Mouse (Mus musculus) testis, adult 2 months (tissue): Measurements from ENCODE around the gene Psmg1. TPM values are rescaled to one million over a fixed set of nuclear protein-coding genes. Genes with fewer than 3 reads are reported as not detected.

Experiments
- H3K27ac ChIP-seq: fragments of 200-500 bp; 2 replicates; pipeline ENCODE4 v1.5.1; 2012; ENCODE audit warnings: low read depth, low read length; ENCODE audit not compliant: control insufficient read depth, insufficient read depth
- H3K27me3 ChIP-seq: fragments of 200-500 bp; 2 replicates; pipeline ENCODE4 v1.6.1; 2012; ENCODE audit warnings: mild to moderate bottlenecking, low read length, moderate library complexity; ENCODE audit not compliant: control insufficient read depth, insufficient read depth
- H3K36me3 ChIP-seq: fragments of 200-500 bp; 2 replicates; pipeline ENCODE4 v1.6.1; 2012; ENCODE audit warnings: mild to moderate bottlenecking, low read length; ENCODE audit not compliant: control insufficient read depth, insufficient read depth
- H3K4me1 ChIP-seq: fragments of 200-500 bp; 2 replicates; pipeline ENCODE4 v1.6.1; 2012; ENCODE audit warnings: low read length; ENCODE audit not compliant: control insufficient read depth, insufficient read depth
- H3K4me3 ChIP-seq: fragments of 200-500 bp; 2 replicates; pipeline ENCODE4 v1.5.1; 2012; ENCODE audit warnings: low read depth, mild to moderate bottlenecking, low read length, moderate library complexity, mixed read lengths; ENCODE audit not compliant: control insufficient read depth
- CTCF ChIP-seq: fragments of 200-500 bp; IDR thresholded peaks from 2 replicates; pipeline ENCODE4 v1.5.1; 2012; ENCODE audit warnings: low read depth, mild to moderate bottlenecking, inconsistent platforms, low read length, moderate library complexity; ENCODE audit not compliant: control insufficient read depth, insufficient read depth, insufficient replicate concordance
- POLR2A ChIP-seq: fragments of 200-500 bp; IDR thresholded peaks from 2 replicates; pipeline ENCODE4 v1.6.1; 2012; ENCODE audit warnings: low read depth, mild to moderate bottlenecking, inconsistent platforms, low read length, moderate library complexity; ENCODE audit not compliant: control insufficient read depth
- polyA plus RNA-seq: library from polyadenylated mRNA; depleted of rRNA; stranded (reverse); fragments of >200 nt; gene quantifications from 2 replicates; pipeline ENCODE4 v1.2.3, GENCODE M21; 2012; rRNA removed

Psmg1 gene
- polyA plus RNA-seq, result 24.7 and 26.5 TPM in 2 replicates

GRCm38 (mm10) chr16:95990462-95991121, at the start of gene Psmg1:
Gene Psmg1 (minus strand): TSS chr16:95990960.
- TF ChIP-seq CTCF (no peak), POLR2A (peak; percentile 95)
- no peaks in the 10 kb centered on the region; the same call in 1 of the 2 replicates for H3K36me3 ChIP-seq

GRCm38 (mm10) chr16:96039538-96039937, 48.8 kb upstream of the Psmg1 start:
- H3K27me3 ChIP-seq, result no peaks in the 10 kb centered on the region
- peaks cover 6% of the 10 kb centered on the region; the same call in 1 of the 2 replicates for H3K36me3 ChIP-seq
- H3K4me1 ChIP-seq, result no peaks in the 10 kb centered on the region
- no peak overlapping the region for H3K27ac ChIP-seq
- H3K4me3 ChIP-seq, result no peak overlapping the region
- TF ChIP-seq CTCF (no peak), POLR2A (no peak)

More at GRCm38 (mm10) chr16:95990462-95991121, at the start of gene Psmg1:
- Histone ChIP-seq H3K4me1 (peaks cover 4% of the 10 kb centered on the region; the same call in 1 of the 2 replicates), H3K27ac (peak within 1 kb of the TSS; percentile 83), H3K4me3 (peak within 1 kb of the TSS; percentile 98), H3K27me3 (no peaks in the 10 kb centered on the region)

- H3K27me3 ChIP-seq, result no peaks in the 10 kb centered on the region
- no peak overlapping the region for H3K27ac ChIP-seq
- peaks cover 1% of the 10 kb centered on the region for H3K36me3 ChIP-seq
- no peaks in the 10 kb centered on the region for H3K4me1 ChIP-seq
- H3K4me3 ChIP-seq, result no peak overlapping the region
- no peak for TF ChIP-seq POLR2A
- TF ChIP-seq CTCF, result no peak
Observed at GRCm38 (mm10) chr16:96034473-96034872, 43.7 kb upstream of the Psmg1 start.

GRCm38 (mm10) chr16:96032368-96033043, 41.7 kb upstream of the Psmg1 start:
- no peaks in the 10 kb centered on the region for H3K4me1 ChIP-seq
- H3K36me3 ChIP-seq, result peaks cover 3% of the 10 kb centered on the region
- TF ChIP-seq CTCF (no peak), POLR2A (no peak)
- H3K27ac ChIP-seq, result no peak overlapping the region
- no peak overlapping the region for H3K4me3 ChIP-seq
- no peaks in the 10 kb centered on the region for H3K27me3 ChIP-seq

GRCm38 (mm10) chr16:96030476-96031102, 39.8 kb upstream of the Psmg1 start:
- no peaks in the 10 kb centered on the region for H3K4me1 ChIP-seq
- no peaks in the 10 kb centered on the region for H3K27me3 ChIP-seq
- H3K36me3 ChIP-seq, result peaks cover 3% of the 10 kb centered on the region
- H3K4me3 ChIP-seq, result no peak overlapping the region
- no peak overlapping the region for H3K27ac ChIP-seq
- TF ChIP-seq POLR2A (no peak), CTCF (no peak)

GRCm38 (mm10) chr16:96026256-96026655, 35.5 kb upstream of the Psmg1 start:
- H3K27me3 ChIP-seq, result no peaks in the 10 kb centered on the region
- peaks cover 4% of the 10 kb centered on the region for H3K36me3 ChIP-seq
- no peaks in the 10 kb centered on the region for H3K4me1 ChIP-seq
- TF ChIP-seq POLR2A (no peak), CTCF (no peak)
- H3K27ac ChIP-seq, result no peak overlapping the region
- no peak overlapping the region for H3K4me3 ChIP-seq

- Histone ChIP-seq H3K4me1 (no peaks in the 10 kb centered on the region), H3K4me3 (no peak overlapping the region), H3K27ac (no peak overlapping the region), H3K27me3 (no peaks in the 10 kb centered on the region), H3K36me3 (peaks cover 4% of the 10 kb centered on the region)
- TF ChIP-seq POLR2A (no peak), CTCF (no peak)
Observed at GRCm38 (mm10) chr16:96025244-96025643, 34.5 kb upstream of the Psmg1 start.
